Mouse (Mus musculus): Measurements from ENCODE around the gene D630039A03Rik. TPM values are rescaled to one million over a fixed set of nuclear protein-coding genes. Genes with fewer than 3 reads are reported as not detected.

Gene D630039A03Rik
- polyA plus RNA-seq, 1 experiment from 2014 or later = 2.7 TPM

DNA sequence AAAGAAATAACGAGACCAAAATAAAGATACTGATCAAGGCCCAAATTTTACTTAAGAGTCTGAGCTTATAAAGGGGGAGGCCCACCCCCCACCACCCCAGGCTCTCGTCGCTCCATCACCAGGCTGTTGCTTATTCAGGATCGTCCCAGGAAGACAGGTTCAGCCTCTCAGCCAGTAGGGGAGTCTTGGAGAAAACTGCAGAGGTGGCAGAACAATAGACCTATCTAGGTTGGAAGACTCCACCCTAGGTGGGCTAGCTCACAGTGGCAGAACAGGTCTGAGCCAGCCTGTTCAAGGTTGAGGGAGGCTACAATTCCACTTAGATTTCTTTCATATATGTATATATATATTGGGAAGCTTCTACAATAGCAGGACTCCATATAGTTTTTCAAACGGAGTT is 18.1 kb upstream of the D630039A03Rik start:
- WGBS = 65% methylated on average over 5 of the region's 5 CpGs
- peaks cover 3% of the 10 kb centered on the region; the same call in 1 of the 2 replicates for H3K4me1 ChIP-seq (ENCODE audit: insufficient read depth, low read depth, low read length)
- no peaks in the 10 kb centered on the region for H3K27me3 ChIP-seq (replicated peaks; ENCODE audit: insufficient read depth, low read length)
- no peak overlapping the region for H3K4me3 ChIP-seq (ENCODE audit: low read depth, low read length)
- no peak overlapping the region for H3K27ac ChIP-seq (ENCODE audit: low read length)
- no peaks in the 10 kb centered on the region for H3K9me3 ChIP-seq (ENCODE audit: low read length)
- no peaks in the 10 kb centered on the region for H3K36me3 ChIP-seq (ENCODE audit: insufficient read depth, low read length)
- ATAC-seq (no peak), DNase-seq (ENCODE audit: low spot score) (no peak)
- no peak for TF ChIP-seq EP300 (IDR thresholded peaks at IDR 0.05)
- TF ChIP-seq CTCF (IDR thresholded peaks at IDR 0.05) = no peak
- no peak overlapping the region for H3K9ac ChIP-seq (replicated peaks; ENCODE audit: low read depth)
- no peak overlapping the region for H3K4me2 ChIP-seq (replicated peaks; ENCODE audit: low read depth, low read length)

DNA sequence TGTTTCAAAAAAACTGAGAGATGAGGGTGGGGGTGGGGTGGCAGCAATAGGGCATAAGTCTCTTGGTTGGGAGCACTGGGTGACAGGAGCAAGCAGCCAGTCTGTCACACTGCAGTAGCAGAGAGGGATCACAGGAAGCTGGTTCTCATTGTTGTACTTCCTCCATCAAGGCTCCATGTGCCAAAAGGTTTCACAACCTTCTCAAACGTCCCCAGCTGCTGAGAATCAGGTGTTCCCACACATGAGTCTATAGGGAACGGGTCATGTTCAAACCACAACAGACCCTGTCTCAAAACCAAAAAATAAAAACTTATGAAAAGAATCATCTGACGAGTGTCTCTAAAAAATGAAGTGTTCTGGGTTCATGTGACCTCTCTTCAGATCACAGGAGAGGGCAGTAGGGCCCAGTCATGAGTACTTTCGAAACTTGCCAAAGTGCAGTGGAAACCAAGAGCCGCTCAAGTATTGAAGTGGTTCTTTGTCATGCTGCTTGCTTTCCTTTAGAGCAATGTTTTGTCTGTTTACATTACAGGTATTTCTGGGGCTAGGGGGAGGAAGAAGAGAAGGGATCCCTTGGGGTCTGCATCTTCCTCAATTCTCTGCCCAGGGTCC is 14.6 kb upstream of the D630039A03Rik start:
- no peaks in the 10 kb centered on the region for H3K36me3 ChIP-seq (ENCODE audit: insufficient read depth, low read length)
- no peak overlapping the region for H3K4me2 ChIP-seq (replicated peaks; ENCODE audit: low read depth, low read length)
- WGBS = 31% methylated on average over 5 of the region's 5 CpGs
- peak overlapping the region; percentile 38; the same call in 1 of the 2 replicates for H3K27ac ChIP-seq (ENCODE audit: low read length)
- no peaks in the 10 kb centered on the region for H3K27me3 ChIP-seq (replicated peaks; ENCODE audit: insufficient read depth, low read length)
- H3K9me3 ChIP-seq (ENCODE audit: low read length) = no peaks in the 10 kb centered on the region
- no peak overlapping the region for H3K4me3 ChIP-seq (ENCODE audit: low read depth, low read length)
- no peak overlapping the region for H3K9ac ChIP-seq (replicated peaks; ENCODE audit: low read depth)
- DNase-seq (ENCODE audit: low spot score) (peak; percentile 84), ATAC-seq (peak; percentile 89)
- H3K4me1 ChIP-seq (ENCODE audit: insufficient read depth, low read depth, low read length) = peaks cover 3% of the 10 kb centered on the region; the same call in 1 of the 2 replicates
- TF ChIP-seq CTCF (IDR thresholded peaks at IDR 0.05) = no peak
- TF ChIP-seq EP300 (IDR thresholded peaks at IDR 0.05) = peak; percentile 74

DNA sequence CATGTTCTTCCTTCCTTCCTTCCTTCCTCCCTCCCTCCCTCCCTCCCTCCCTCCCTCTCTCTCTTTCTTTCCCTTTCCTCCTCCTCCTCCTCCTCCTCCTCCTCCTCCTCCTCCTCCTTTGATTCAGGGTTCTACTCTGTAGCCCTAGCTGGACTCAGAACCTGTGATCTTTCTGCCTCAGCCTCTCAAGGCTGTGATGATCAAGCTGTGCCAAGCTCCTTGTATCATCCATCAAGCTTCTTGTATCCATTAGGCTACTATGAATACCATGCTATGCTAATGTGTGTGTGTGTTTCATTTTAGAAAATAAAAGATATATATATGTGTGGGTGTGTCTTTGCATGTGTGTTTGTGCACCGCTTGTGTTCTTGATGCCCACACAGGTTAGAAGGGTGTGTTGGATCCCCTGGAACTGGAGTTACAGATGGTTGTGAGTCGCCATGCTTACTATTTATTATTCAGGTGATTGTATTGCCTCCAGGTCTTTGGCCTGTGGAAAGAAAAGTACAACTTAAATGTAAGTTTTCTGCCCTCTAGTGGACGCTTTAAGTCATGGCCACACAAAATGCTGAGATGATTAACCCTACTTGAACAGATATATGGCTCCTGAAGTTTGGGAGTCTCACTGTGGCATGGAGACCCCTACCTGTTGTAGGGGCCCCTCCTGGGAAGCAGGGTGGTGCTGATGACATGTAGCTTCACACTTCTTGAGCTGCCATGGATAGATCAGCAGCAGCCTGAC is 11.5 kb upstream of the D630039A03Rik start:
- no peak overlapping the region for H3K4me3 ChIP-seq (ENCODE audit: low read depth, low read length)
- 25% methylated on average over 3 of the region's 3 CpGs for WGBS
- no peak overlapping the region for H3K27ac ChIP-seq (ENCODE audit: low read length)
- TF ChIP-seq EP300 (IDR thresholded peaks at IDR 0.05) (no peak), CTCF (IDR thresholded peaks at IDR 0.05) (peak; percentile 79)
- ATAC-seq (peak; percentile 5; the same call in 1 of the 2 replicates), DNase-seq (ENCODE audit: low spot score) (peak; percentile 84)
- peaks cover 3% of the 10 kb centered on the region; the same call in 1 of the 2 replicates for H3K4me1 ChIP-seq (ENCODE audit: insufficient read depth, low read depth, low read length)
- no peak overlapping the region for H3K9ac ChIP-seq (replicated peaks; ENCODE audit: low read depth)
- no peaks in the 10 kb centered on the region for H3K9me3 ChIP-seq (ENCODE audit: low read length)
- no peak overlapping the region for H3K4me2 ChIP-seq (replicated peaks; ENCODE audit: low read depth, low read length)
- no peaks in the 10 kb centered on the region for H3K27me3 ChIP-seq (replicated peaks; ENCODE audit: insufficient read depth, low read length)
- no peaks in the 10 kb centered on the region for H3K36me3 ChIP-seq (ENCODE audit: insufficient read depth, low read length)

DNA sequence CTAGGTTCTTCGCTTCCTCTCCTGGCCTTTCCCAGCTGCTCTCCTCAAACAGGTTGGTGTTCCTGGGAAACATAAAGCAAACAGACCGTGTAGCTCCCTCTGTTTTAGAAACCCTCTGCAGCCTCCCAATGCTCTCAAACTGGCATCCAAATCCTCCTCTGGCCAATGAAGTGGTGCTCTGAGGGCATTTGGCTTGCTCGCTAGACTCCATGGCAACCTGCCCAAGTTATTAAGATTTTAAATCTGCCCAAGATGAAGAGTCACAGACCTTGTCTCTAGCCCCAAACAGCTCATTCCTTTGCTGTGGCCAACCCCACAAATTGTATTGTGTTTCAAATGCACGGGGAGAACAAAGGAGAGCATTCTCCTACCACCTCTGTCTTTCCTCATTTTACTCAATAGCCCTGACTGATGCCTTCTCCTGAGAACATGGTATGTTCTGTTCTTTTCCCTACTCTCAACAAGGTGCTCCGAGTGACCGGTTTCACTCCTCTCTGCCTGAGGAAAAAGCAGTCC is 8.5 kb upstream of the D630039A03Rik start:
- ATAC-seq (no peak), DNase-seq (ENCODE audit: low spot score) (no peak)
- Histone ChIP-seq H3K4me3 (ENCODE audit: low read depth, low read length) (no peak overlapping the region), H3K9ac (replicated peaks; ENCODE audit: low read depth) (no peak overlapping the region), H3K27me3 (replicated peaks; ENCODE audit: insufficient read depth, low read length) (no peaks in the 10 kb centered on the region), H3K4me1 (ENCODE audit: insufficient read depth, low read depth, low read length) (no peaks in the 10 kb centered on the region), H3K9me3 (ENCODE audit: low read length) (no peaks in the 10 kb centered on the region), H3K4me2 (replicated peaks; ENCODE audit: low read depth, low read length) (no peak overlapping the region), H3K36me3 (ENCODE audit: insufficient read depth, low read length) (no peaks in the 10 kb centered on the region), H3K27ac (ENCODE audit: low read length) (no peak overlapping the region)
- WGBS = 57% methylated on average over 6 of the region's 6 CpGs
- no peak for TF ChIP-seq CTCF (IDR thresholded peaks at IDR 0.05)
- TF ChIP-seq EP300 (IDR thresholded peaks at IDR 0.05) = no peak

DNA sequence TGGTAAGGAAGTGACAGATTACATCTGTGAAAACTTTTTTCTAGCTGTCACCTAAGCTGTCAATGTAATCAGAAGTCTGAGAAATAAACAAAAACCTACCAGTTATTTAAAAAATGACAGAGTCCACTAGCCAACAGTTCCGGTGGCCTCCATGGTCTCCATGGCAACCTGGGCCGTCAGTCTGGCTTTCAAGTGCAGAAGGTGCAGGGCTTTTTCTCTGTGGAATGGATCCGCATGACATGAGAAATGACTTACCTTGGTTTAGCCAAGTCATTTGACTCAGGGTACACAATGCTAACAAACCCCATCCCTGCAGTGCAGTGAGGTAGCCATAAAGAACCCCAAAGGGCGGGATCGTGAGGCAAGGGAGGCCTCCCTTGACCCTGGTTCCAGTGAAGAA is 6.1 kb upstream of the D630039A03Rik start:
- H3K27me3 ChIP-seq (replicated peaks; ENCODE audit: insufficient read depth, low read length) = no peaks in the 10 kb centered on the region
- H3K4me3 ChIP-seq (ENCODE audit: low read depth, low read length) = no peak overlapping the region
- no peaks in the 10 kb centered on the region for H3K36me3 ChIP-seq (ENCODE audit: insufficient read depth, low read length)
- no peak for ATAC-seq
- H3K9me3 ChIP-seq (ENCODE audit: low read length) = no peaks in the 10 kb centered on the region
- DNase-seq (ENCODE audit: low spot score) = no peak
- H3K4me2 ChIP-seq (replicated peaks; ENCODE audit: low read depth, low read length) = no peak overlapping the region
- H3K27ac ChIP-seq (ENCODE audit: low read length) = no peak overlapping the region
- H3K9ac ChIP-seq (replicated peaks; ENCODE audit: low read depth) = no peak overlapping the region
- no peaks in the 10 kb centered on the region for H3K4me1 ChIP-seq (ENCODE audit: insufficient read depth, low read depth, low read length)
- TF ChIP-seq EP300 (IDR thresholded peaks at IDR 0.05) (no peak), CTCF (IDR thresholded peaks at IDR 0.05) (no peak)
- WGBS = 27% methylated on average over 5 of the region's 5 CpGs

DNA sequence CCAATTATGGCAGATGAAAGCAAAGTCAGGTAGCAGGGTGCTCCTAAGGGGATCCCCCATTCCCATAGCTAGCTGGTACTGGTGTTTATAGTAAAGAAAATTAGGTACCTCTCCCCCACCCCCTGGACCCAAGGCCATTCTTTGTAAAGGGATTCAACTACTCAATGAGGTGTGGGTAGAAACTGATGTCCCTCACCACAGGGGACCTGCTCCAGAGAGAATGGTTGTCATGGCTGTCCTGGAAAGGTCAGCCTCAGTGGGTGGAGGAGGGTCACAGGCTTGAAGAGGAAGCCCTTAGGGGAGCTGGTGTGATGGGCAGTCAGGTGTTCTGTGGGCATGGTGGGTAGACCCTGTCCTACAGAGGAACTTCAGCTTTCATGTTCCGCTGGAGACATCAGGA is 4.4 kb upstream of the D630039A03Rik start:
- H3K36me3 ChIP-seq (ENCODE audit: insufficient read depth, low read length) = no peaks in the 10 kb centered on the region
- TF ChIP-seq EP300 (IDR thresholded peaks at IDR 0.05) (no peak), CTCF (IDR thresholded peaks at IDR 0.05) (no peak)
- no peak overlapping the region for H3K4me2 ChIP-seq (replicated peaks; ENCODE audit: low read depth, low read length)
- H3K4me1 ChIP-seq (ENCODE audit: insufficient read depth, low read depth, low read length) = no peaks in the 10 kb centered on the region
- DNase-seq (ENCODE audit: low spot score) = no peak
- no peaks in the 10 kb centered on the region for H3K27me3 ChIP-seq (replicated peaks; ENCODE audit: insufficient read depth, low read length)
- H3K4me3 ChIP-seq (ENCODE audit: low read depth, low read length) = no peak overlapping the region
- WGBS = 89% methylated on average over 1 of the region's 1 CpGs
- no peak for ATAC-seq
- no peak overlapping the region for H3K9ac ChIP-seq (replicated peaks; ENCODE audit: low read depth)
- H3K27ac ChIP-seq (ENCODE audit: low read length) = no peak overlapping the region
- no peaks in the 10 kb centered on the region for H3K9me3 ChIP-seq (ENCODE audit: low read length)

Data from lung, postnatal 0 days (tissue).